Mouse (Mus musculus) kidney, adult 11 months (tissue): ENCODE data around the gene Fgd4.
"Not testable (repeated sequence)": the region's sequence is repeated elsewhere in the genome, so short reads cannot be mapped to it uniquely, and the experiment has no call there.

ENCODE experiments used
- DNase-seq: peaks from one replicate; pipeline ENCODE4 v3.0.0; 2022

Gene Fgd4

GRCm38 (mm10) chr16:16539396-16539795 lies 61.0 kb downstream of the Fgd4 start:
- not testable (repeated sequence) for DNase-seq

- no peak for DNase-seq
These were observed 65.1 kb downstream of the Fgd4 start for GRCm38 (mm10) chr16:16535232-16535631.

GRCm38 (mm10) chr16:16528014-16528413 lies 72.3 kb downstream of the Fgd4 start:
- DNase-seq: no peak

GRCm38 (mm10) chr16:16527267-16527666 lies 73.1 kb downstream of the Fgd4 start:
- peak; percentile 70 for DNase-seq

GRCm38 (mm10) chr16:16526741-16527105 lies 73.6 kb downstream of the Fgd4 start:
- DNase-seq: no peak

GRCm38 (mm10) chr16:16526097-16526740 lies 74.1 kb downstream of the Fgd4 start:
- no peak for DNase-seq

- DNase-seq: no peak
These were observed 75.0 kb downstream of the Fgd4 start for GRCm38 (mm10) chr16:16525266-16525904.

GRCm38 (mm10) chr16:16523632-16524031 lies 76.7 kb downstream of the Fgd4 start:
- no peak for DNase-seq

- not testable (repeated sequence) for DNase-seq
These were observed 77.5 kb downstream of the Fgd4 start for GRCm38 (mm10) chr16:16522869-16523268.

- no peak for DNase-seq
These were observed 98.9 kb downstream of the Fgd4 start for GRCm38 (mm10) chr16:16501491-16501890.

GRCm38 (mm10) chr16:16500926-16501325 lies 99.4 kb downstream of the Fgd4 start:
- no peak for DNase-seq

- DNase-seq: peak; percentile 8
These were observed 101.6 kb downstream of the Fgd4 start for GRCm38 (mm10) chr16:16498798-16499197.

- no peak for DNase-seq
These were observed 114.8 kb downstream of the Fgd4 start for GRCm38 (mm10) chr16:16485523-16486043.

GRCm38 (mm10) chr16:16484601-16485000 lies 115.7 kb downstream of the Fgd4 start:
- DNase-seq: no peak

GRCm38 (mm10) chr16:16473451-16473850 lies 126.9 kb downstream of the Fgd4 start:
- DNase-seq: not testable (repeated sequence)

GRCm38 (mm10) chr16:16450021-16450420 lies 150.3 kb downstream of the Fgd4 start:
- DNase-seq: no peak

GRCm38 (mm10) chr16:16438436-16438835 lies 161.9 kb downstream of the Fgd4 start:
- no peak for DNase-seq

- no peak for DNase-seq
These were observed 177.9 kb downstream of the Fgd4 start for GRCm38 (mm10) chr16:16422456-16422855.

GRCm38 (mm10) chr16:16367217-16367616 lies 233.1 kb downstream of the Fgd4 start:
- peak; percentile 39 for DNase-seq
